Mouse (Mus musculus) 3134 (cell line): ENCODE results near the gene Olfr1368.

Experiments used
- DNase-seq: peaks from one replicate; pipeline ENCODE4 v3.0.0-alpha.2; 2011; ENCODE audit warnings: low spot score; ENCODE audit not compliant: insufficient read length; ENCODE audit errors: extremely low read depth

Olfr1368 gene

DNA sequence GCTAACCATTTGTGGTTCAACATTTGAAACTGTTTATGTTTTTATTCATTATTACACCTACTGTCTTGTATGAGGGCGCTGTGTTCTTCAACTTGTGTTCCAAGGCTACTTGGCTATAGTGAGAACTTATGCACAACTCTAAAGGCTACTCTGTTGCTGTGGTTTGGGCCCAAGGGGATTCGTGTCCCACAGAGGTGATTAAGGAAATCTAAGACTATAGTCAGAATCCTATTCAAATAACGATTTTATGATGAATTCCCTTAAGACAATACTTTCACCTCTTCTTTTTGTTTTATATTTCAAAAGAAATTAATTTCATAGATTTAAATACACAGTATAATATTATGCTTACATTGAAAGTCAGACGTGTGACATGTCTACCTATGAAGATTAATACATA, at the start of gene Olfr1368:
TSS of gene Olfr1368 (minus strand) at position 101 of the 400 bp plus-strand sequence.
- DNase-seq = no peak

DNA sequence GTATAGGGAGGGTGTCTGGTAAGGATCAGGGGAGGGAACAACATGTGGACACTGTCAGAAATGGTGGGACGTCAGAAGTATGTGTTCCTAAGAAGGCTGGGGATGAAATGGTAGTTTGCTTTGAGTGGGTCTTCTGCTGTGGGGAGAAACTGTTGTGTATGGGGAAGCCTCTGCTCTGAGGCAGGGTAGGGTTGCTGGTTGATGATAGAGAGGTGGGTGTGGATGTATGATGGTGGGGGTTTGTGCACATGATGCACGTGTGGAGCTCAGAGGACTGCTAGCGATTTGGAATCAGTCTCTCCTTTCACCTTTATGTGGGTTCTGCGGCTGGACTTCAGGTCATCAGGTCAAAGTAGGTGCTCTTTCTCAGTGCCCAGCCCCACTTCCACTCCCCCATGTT, 39.9 kb upstream of the Olfr1368 start:
- no peak for DNase-seq

GRCm38 (mm10) chr13:21183661-21184060, 38.0 kb upstream of the Olfr1368 start:
- DNase-seq = no peak

DNA sequence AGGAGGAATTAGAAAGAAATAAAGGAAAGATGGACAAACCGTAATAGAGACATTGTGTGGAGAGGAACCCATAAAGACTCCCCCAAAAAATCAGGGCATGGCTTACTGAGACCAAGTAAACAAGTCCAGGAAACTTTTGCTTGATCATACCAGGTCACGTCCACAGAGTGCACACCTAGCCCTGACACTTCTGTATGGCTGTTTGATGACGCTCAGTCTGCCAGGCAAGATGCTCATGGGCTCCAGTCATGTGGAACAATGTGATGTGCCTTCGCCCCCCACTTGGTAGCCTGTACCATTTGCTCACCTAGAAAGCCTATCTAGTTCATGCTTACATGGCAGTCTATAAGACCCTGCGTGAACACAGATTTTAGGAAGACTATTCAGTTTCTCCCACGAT, 37.4 kb upstream of the Olfr1368 start:
- no peak for DNase-seq

- DNase-seq = no peak
These were observed 36.3 kb upstream of the Olfr1368 start for GRCm38 (mm10) chr13:21181996-21182395.

DNA sequence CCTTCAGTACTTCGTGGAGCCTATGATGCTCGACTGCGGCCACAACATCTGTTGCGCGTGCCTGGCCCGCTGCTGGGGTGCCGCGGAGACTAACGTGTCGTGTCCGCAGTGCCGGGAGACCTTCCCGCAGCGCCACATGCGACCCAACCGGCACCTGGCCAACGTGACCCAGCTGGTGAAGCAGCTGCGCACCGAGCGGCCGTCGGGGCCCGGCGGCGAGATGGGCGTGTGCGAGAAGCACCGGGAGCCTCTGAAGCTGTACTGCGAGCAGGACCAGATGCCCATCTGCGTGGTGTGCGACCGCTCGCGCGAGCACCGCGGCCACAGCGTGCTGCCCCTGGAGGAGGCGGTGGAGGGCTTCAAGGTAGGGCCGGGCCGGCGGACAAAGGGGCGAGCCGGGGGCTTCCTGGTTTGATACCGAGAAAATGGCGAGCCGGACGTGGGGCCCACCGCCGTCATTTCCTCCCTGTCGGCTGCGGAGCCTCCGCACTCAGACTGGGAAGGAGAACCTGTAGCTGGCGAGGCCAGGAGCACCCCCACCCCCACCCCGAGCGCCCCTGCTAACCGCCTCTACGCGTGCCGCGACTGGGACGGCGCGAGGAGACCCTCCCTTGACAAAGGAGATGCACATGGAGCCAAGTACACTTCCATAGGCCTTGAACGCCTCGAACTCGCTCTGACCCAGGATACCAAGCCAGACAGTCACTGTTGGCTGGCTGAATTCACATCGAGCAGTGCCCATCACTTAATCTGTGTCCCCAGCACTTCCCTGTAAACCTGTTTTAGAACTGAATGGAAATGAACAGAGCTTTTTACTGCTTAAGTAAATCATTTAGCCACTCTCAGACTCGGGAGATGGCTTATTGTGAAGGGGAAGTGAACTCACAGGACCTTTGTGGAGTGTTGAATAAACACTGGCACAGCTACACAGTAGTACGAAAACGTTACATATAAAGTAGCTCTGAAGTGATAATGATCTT, 35.2 kb upstream of the Olfr1368 start:
- peak; percentile 75 for DNase-seq

DNA sequence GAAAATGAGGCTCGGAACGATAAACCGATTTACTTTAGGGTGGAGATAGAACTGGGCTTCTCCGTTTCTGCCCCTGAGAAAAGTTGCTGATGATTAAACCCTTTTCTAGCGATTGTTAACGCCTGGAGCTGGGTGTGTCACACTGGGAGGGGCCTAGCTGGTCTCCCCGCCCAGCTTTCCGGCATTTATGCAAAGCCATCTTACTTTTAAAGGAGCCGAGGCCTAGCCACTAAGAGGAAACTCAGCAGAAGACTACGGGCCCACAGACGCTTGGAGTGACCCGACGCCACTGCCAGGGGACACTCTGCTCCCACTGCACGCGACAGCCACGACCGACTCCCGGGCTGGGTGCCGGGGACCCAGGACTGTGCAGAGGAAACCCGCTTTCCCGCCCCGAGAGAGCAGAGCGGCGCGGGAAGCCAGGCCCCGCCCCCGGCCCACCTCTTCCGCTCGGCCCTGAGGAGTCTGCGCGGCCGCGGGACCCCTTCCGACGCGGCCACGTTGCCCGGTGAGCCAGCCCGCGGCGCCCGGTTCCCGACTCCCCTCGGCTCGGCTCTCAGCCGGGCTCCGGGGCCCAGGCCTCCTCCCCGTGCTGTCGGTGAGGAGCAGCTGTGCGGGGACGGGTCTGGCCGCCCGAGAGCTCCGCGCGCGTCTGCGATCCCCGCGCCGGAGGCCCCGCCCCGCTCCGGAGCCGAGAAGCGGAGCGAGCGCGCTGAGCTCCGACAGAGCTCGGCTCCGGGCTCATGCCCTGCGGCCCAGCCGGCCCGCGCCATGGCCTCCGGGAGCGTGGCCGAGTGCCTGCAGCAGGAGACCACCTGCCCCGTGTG, 34.3 kb upstream of the Olfr1368 start:
- peak; percentile 92 for DNase-seq

GRCm38 (mm10) chr13:21179367-21179723, 33.7 kb upstream of the Olfr1368 start, which contains the start of gene Trim27:
Gene Trim27, plus strand, starts transcription at chr13:21179445.
- DNase-seq = no peak

GRCm38 (mm10) chr13:21178364-21178763, 32.7 kb upstream of the Olfr1368 start:
- DNase-seq = no peak

- no peak for DNase-seq
These were observed 32.0 kb upstream of the Olfr1368 start for GRCm38 (mm10) chr13:21177657-21178056.

DNA sequence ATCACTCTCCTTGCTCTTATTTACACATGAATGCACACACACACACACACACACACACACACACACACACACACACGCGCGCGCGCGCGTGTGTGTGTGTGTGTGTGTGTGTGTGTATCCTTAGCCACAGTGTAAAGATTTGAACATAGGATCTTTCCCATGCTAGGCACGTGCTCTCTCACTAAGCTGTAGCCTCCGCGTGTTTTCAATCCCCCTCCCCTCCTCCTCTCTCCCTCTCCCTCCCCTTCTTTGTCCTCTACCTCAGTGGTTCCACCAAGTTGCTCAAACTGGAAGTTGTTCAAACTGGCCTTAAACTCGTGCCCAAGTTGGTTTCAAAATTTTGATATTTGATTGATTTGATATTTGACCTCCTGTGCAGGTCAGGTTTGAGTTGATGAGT, 31.1 kb upstream of the Olfr1368 start:
- DNase-seq = no peak

GRCm38 (mm10) chr13:21173072-21173471, 27.4 kb upstream of the Olfr1368 start:
- peak; percentile 70 for DNase-seq

DNA sequence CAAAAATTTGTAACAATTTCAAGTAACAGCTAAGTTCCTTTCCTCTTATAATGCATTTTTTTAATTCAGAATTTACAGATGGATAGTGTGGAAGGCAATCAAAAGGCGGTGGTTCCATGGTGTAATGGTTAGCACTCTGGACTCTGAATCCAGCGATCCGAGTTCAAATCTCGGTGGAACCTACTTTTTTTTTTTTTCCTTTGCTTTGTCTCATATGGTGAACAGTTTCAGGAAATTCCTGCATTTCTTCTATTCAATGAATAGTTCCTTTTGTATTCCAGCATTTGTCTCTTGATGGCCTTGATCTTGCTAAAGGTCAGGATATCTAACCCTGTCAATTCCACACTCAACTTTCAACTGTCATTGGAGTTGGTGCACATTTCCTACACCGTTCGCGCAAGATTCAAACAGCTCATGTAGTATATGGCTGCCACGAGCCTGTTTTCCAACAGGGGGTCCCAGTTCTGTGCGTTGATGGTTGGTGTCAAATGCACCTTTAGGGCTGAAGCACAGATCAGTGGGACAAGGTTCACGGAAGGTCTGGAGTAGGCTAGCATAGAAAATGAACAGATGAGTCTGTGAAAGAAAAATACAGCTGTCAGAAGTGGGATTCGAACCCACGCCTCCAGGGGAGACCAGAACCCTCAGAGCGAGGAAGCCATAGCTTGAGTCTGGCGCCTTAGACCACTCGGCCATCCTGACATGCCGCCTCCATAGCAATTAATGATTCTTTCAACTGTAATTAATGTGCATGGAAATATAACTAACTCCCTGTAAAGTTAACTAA, 26.8 kb upstream of the Olfr1368 start:
- peak; percentile 67 for DNase-seq

DNA sequence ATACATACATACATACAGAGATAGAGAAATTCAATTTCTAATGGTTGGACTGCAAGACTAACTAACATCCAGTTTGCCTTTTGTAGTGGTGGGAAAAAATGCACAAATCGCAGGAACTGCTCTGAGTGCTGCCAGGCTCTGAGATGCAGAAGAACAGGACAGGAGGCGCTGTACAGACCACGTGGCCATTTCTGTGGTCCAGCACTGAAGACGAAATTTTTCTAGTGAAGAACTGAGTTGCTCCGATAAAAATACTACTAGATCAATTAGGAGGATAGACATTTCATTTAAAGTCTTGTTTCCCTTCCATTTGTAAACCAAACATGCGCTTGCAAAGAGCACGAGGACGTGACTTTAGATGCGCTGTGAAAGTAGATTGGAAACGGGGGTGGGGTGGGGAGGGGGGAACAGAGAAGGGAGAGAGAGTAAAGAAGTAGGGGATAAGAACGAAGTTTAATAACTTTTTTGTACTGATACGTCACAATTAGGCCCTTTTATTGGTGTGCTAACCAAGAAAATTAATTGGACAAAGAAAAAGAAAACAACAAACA, 26.0 kb upstream of the Olfr1368 start:
- DNase-seq = peak; percentile 34

- DNase-seq = peak; percentile 48
These were observed 25.5 kb upstream of the Olfr1368 start for GRCm38 (mm10) chr13:21171156-21171530.

- no peak for DNase-seq
These were observed 24.9 kb upstream of the Olfr1368 start for GRCm38 (mm10) chr13:21170431-21171155.

DNA sequence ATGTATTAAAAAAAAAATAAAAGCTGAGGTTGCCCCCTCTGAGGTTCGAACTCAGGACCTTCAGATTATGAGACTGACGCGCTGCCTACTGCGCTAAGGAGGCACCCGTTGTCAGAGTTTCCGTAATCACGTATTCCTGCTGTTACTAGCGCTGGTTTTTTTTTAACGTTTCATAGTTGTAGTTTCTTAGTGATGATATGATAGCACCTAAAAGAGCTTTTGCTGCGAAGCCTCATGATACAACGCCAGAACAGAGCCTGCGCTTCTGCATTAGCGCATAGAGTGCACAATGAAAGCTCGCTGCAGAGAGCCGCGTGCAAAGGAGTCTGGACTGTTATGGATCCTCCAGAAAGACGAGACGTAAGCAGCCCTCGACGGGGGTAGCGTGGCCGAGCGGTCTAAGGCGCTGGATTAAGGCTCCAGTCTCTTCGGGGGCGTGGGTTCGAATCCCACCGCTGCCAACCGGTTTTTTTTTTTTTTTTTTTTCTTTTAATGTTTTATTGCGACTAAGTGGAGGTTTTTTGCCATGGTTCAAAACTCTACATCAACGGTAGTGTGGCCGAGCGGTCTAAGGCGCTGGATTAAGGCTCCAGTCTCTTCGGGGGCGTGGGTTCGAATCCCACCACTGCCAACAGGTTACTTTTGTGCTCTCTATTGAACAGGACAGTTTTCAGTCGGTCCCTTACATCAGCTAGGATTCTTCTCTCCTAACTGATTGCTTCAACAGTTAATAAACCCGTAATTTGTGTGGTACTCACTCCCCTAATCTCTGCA, 24.2 kb upstream of the Olfr1368 start:
- DNase-seq = peak; percentile 84

- DNase-seq = no peak
These were observed 23.5 kb upstream of the Olfr1368 start for GRCm38 (mm10) chr13:21169121-21169656.
